Mouse (Mus musculus) large intestine, adult 2 months (tissue): ENCODE measurements around the gene Unc13b. TPM values are rescaled to one million over a fixed set of nuclear protein-coding genes. Genes with fewer than 3 reads are reported as not detected.
"Not testable (repeated sequence)": the region's sequence is repeated elsewhere in the genome, so short reads cannot be mapped to it uniquely, and the experiment has no call there.

Experiments used
- DNase-seq: peaks from one replicate; pipeline ENCODE4 v3.0.0-alpha.2; 2012; ENCODE audit warnings: low read depth, low spot score
- WGBS: fragments of 180-500 bp; shearing (Covaris S2); methylation state at CpG from one replicate; pipeline ENCODE4 v1.1.7; 2018; 5-methylcytosine and 5-hydroxymethylcytosine counted together
- polyA plus RNA-seq: library from polyadenylated mRNA; depleted of rRNA; stranded (reverse); fragments of >200 nt; gene quantifications from 2 replicates; pipeline ENCODE4 v1.2.3, GENCODE M21; 2012

The Unc13b gene
- polyA plus RNA-seq, 1 experiment, result 7.7 TPM

DNA sequence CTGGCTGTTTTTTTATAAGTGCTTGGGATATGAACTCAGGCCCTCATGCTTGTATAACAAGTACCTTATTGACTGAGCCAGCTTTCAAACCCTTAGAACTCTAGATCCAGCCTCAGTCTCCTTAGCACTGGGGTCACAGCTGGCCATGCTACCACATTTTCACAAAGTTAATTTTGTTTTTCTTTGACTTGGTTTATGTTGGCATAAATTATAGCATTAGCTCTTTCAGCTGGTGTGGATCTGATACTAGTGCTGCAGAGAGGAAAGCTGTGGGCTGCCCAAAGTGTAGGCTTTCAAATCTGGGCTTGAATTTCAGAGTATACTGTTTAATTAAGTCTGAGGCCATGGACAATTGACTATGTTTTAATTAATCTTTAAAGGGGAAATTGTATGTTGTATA, 16.2 kb downstream of the Unc13b start:
- DNase-seq, result no peak

GRCm38 (mm10) chr4:43078071-43078718, 19.4 kb downstream of the Unc13b start:
- no peak for DNase-seq
- WGBS, result 67% methylated on average over 7 of the region's 7 CpGs

- DNase-seq, result no peak
- WGBS, result 74% methylated on average over 2 of the region's 2 CpGs
Measured at GRCm38 (mm10) chr4:43082458-43082857, 23.7 kb downstream of the Unc13b start.

DNA sequence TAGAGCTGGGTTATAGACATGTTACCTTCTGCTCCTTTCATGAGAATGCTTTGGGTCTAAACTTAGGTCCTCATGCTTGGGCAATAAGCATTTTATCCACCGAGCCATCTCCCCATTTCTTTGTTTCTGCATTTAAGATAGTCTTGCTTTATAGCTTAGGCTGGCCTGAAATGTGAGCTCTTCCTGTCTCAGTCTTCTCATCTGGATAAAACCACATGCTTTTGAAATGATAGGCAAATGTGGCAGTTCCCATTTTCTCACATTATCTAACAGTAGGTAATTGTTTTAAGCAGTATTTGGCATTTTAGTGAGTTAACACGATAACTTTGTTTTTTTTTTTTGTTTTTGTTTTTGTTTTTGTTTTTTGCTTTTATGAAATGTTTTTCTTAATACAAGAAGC, 31.2 kb downstream of the Unc13b start:
- no peak for DNase-seq
- WGBS, result 86% methylated on average over 2 of the region's 2 CpGs

- WGBS, result 75% methylated on average over 4 of the region's 4 CpGs
- no peak for DNase-seq
Measured at GRCm38 (mm10) chr4:43091183-43091582, 32.4 kb downstream of the Unc13b start.

DNA sequence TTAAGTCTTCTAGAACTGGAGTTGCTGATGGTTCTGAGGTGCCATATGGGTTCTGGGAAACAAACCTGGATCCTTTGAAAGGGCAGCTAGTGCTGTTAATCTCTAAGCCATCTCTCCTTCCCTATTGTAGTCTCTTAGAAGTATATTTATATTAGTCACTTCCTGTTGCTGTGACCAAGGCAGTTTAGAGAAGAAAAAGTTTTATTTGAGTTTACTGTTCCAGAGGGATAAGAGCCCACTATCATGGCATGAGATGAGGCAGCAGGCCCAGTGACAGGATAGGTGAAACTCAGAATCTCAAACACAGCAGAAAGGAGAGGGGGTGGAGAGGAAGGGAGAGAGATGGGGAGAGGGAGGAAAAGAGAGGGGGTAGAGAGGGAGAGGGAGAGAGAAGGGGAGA, 54.7 kb downstream of the Unc13b start:
- DNase-seq, result no peak

GRCm38 (mm10) chr4:43114512-43114911, 55.8 kb downstream of the Unc13b start:
- no peak for DNase-seq
- 88% methylated on average over 2 of the region's 2 CpGs for WGBS

DNA sequence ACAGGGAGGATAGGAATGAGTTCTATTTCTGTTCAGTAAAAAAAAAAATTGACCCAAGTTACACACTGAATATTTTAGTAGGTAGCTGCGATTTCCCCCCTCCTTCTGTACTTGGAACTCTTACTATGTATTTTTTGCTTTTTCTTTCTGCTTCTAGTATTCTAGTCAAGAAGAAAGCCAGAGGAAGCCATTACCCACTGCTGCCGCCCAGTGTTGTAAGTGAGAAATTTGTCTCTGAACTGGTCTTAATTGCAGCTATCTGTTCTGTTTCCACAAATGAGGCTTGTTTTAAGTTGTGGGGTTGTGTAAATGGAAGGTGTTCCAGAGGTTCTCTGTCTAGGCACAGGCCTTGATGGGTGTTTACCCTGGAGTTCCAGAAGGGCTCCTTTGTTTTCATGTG, 56.2 kb downstream of the Unc13b start:
- 25% methylated on average over 2 of the region's 2 CpGs for WGBS

GRCm38 (mm10) chr4:43116249-43116648, 57.5 kb downstream of the Unc13b start:
- 72% methylated on average over 2 of the region's 2 CpGs for WGBS

More for the DNA sequence above, 56.2 kb downstream of the Unc13b start:
- DNase-seq, result peak; percentile 37

DNA sequence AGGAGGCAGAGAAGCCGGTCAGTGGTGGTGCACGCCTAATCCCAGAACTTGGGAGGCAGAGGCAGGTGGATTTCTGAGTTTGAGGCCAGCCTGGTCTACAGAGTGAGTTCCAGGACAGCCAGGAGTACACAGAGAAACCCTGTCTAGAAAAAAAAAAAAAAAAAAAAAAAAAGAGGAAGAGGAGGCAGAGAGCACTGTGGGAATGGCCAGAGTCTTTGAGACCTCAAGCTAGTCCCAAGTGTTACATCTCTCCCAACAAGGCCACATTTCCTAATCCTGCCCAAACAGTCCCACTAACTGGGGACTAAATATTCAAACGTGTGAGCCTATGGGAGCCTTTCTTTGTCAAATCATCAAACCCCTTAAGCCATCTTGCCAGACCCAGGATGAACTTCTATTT, 71.0 kb downstream of the Unc13b start:
- WGBS, result 91% methylated on average over 3 of the region's 3 CpGs

More at GRCm38 (mm10) chr4:43116249-43116648, 57.5 kb downstream of the Unc13b start:
- DNase-seq, result no peak

GRCm38 (mm10) chr4:43142610-43143009, 83.9 kb downstream of the Unc13b start:
- DNase-seq, result no peak
- WGBS, result 92% methylated on average over 1 of the region's 1 CpGs

More for the DNA sequence above, 71.0 kb downstream of the Unc13b start:
- no peak for DNase-seq

- not testable (repeated sequence) for DNase-seq
- 98% methylated on average over 4 of the region's 4 CpGs for WGBS
Measured at GRCm38 (mm10) chr4:43152413-43152812, 93.7 kb downstream of the Unc13b start.

GRCm38 (mm10) chr4:43160045-43160444, 101.3 kb downstream of the Unc13b start:
- 49% methylated on average over 3 of the region's 3 CpGs for WGBS
- DNase-seq, result no peak

DNA sequence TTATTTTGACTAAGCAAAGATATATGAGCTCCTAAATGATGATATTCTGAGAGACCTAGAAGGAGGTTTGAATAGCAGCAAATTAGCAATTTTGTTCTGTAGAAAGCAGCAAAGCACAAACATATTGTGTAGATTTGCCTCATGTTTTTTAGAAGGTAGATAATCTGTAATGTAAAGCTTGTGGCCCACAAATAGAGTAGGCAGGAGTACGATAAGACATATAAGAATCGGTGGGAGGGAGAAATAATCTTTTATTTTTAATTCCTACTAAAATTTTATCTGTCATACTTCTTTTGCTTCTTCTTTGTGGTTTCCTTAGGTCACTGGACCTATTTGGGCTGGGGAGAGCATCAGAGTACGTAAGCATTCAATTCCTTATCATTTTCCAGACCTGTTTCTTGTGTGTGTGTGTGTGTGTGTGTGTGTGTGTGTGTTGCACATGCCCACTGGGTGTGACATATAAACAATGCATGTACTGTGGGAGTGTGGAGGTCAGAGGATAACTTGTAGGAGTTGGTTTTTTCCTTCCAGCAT, 102.4 kb downstream of the Unc13b start:
- WGBS, result 89% methylated on average over 3 of the region's 3 CpGs
- no peak for DNase-seq

DNA sequence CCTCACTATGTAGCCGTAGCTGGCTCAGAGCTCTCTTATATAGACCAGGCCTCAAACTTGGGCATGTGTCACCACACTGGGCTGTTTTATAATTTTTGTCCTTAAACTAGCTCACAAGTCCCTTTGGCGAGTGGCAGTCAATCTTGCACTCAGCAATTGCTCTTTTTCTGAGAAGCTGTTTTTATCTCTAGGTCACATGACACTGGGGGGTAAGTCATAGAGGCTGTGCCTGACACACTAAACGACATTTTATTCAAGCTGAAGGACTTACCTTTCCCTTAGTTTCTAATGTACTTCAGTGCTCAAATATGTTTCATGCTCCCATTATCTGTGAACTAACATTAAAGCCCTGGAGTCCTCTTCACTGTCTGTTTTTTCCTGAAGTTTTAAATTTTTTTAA, 104.5 kb downstream of the Unc13b start:
- DNase-seq, result no peak
- 76% methylated on average over 3 of the region's 3 CpGs for WGBS

DNA sequence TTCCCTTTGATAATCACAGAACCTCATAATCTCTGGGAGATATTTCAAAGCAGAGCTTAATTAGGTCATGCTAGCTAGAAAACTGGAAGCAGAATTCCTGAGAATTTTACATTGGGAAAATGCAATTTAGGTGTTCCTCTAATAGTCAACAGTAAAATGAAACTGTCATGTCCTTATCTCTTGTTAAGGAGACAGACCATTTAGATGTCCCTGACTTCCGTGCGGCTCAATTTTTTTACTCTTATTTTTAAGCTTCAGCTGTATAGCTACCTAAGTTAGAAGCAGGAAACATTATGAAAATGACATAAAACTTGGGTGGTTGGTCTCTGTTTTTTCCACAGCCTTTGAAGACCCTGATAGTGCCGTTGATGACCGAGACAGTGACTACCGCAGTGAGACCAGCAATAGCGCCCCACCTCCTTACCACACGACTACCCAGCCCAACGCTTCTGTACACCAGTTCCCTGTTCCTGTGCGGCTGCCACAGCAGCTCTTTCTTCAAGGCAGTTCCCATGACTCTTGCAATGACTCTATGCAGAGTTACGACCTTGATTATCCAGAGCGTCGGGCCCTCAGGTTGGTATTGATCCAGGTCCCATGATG, 106.8 kb downstream of the Unc13b start:
- 89% methylated on average over 12 of the region's 12 CpGs for WGBS
- DNase-seq, result no peak

GRCm38 (mm10) chr4:43170028-43170427, 111.3 kb downstream of the Unc13b start:
- WGBS, result 90% methylated on average over 3 of the region's 3 CpGs

DNA sequence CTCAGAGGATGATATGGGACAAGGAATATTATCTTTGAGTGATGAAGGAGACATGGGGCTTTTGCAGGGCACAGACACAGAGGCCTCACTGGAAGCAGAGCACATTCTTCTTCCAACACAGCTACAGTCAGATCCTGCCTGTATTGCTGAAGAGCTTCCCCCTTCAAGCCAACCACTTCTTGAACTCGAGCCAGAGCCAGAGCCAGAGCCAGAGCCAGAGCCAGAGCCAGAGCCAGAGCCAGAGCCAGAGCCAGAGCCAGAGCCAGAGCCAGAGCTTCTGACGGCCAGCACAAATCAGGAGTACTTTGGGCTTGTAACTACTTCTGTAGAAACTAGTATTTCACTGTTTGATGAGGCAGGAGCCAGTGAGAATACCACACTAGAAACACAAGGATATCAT, 118.4 kb downstream of the Unc13b start:
- 69% methylated on average over 2 of the region's 2 CpGs for WGBS
- DNase-seq, result no peak

More at GRCm38 (mm10) chr4:43170028-43170427, 111.3 kb downstream of the Unc13b start:
- DNase-seq, result no peak

GRCm38 (mm10) chr4:43182474-43183168, 123.9 kb downstream of the Unc13b start:
- WGBS, result 93% methylated on average over 8 of the region's 8 CpGs
- no peak for DNase-seq

GRCm38 (mm10) chr4:43187439-43187838, 128.7 kb downstream of the Unc13b start:
- DNase-seq, result no peak
- WGBS, result 81% methylated on average over 2 of the region's 2 CpGs

GRCm38 (mm10) chr4:43189381-43189780, 130.6 kb downstream of the Unc13b start:
- DNase-seq, result no peak
- WGBS, result 94% methylated on average over 5 of the region's 5 CpGs
